Mouse (Mus musculus) heart, postnatal 10 days (tissue): Measurements from ENCODE around the gene Coro7. TPM values are rescaled to one million over a fixed set of nuclear protein-coding genes. Genes with fewer than 3 reads are reported as not detected.
"Not testable (repeated sequence)": the region's sequence is repeated elsewhere in the genome, so short reads cannot be mapped to it uniquely, and the experiment has no call there.

ENCODE experiments used
- DNase-seq, 2 experiments: peaks; one replicate each; pipeline ENCODE4 v3.0.0; 2021
- intact Hi-C: fragments of 180-260 bp; cut with DNase I; formaldehyde crosslinking; loops from one replicate; pipeline ENCODE4 v1.15.1; 2025
- total RNA-seq, 2 experiments: library from RNA; stranded (reverse); gene quantifications; 2 replicates each; pipeline ENCODE4 v1.2.3; 2021

Coro7 gene
- 10 to 100 TPM; 24.6 to 26.1 TPM for total RNA-seq

GRCm38 (mm10) chr16:4679121-4680018 is at the start of gene Coro7:
Gene Coro7, minus strand, starts transcription at chr16:4679777.
- DNase-seq = peak; percentile 93 to 94
- intact Hi-C loops = no loop called here

- peak in 1 of 2 experiments; percentile 23 for DNase-seq
- intact Hi-C loops = loop anchor here (5.0 kb wide), 1 partner anchor 54 kb away; no protein-coding TSS in a partner anchor
These were observed 48.4 kb upstream of the Coro7 start for GRCm38 (mm10) chr16:4727963-4728362.

GRCm38 (mm10) chr16:4727526-4727925 is 47.9 kb upstream of the Coro7 start:
- DNase-seq = no peak
- intact Hi-C loops = loop anchor here (5.0 kb wide), 1 partner anchor 55 kb away; no protein-coding TSS in a partner anchor

GRCm38 (mm10) chr16:4726528-4727128 is 47.1 kb upstream of the Coro7 start:
- DNase-seq = no peak
- intact Hi-C loops = loop anchor here (5.0 kb wide), 1 partner anchor 56 kb away; no protein-coding TSS in a partner anchor

- peak; percentile 97 for DNase-seq
- intact Hi-C loops = loop anchor here (5.0 kb wide), 1 partner anchor 56 kb away; no protein-coding TSS in a partner anchor
These were observed 46.4 kb upstream of the Coro7 start, which contains the start of gene Hmox2 for GRCm38 (mm10) chr16:4725780-4726527. Gene Hmox2, plus strand, starts transcription at chr16:4726361.

GRCm38 (mm10) chr16:4725266-4725665 is 45.7 kb upstream of the Coro7 start:
- intact Hi-C loops = loop anchor here (5.0 kb wide), 1 partner anchor 57 kb away; no protein-coding TSS in a partner anchor
- DNase-seq = peak in 1 of 2 experiments; percentile 24

- DNase-seq = no peak
- intact Hi-C loops = no loop called here
These were observed 43.3 kb upstream of the Coro7 start for GRCm38 (mm10) chr16:4722915-4723209.

- peak in 1 of 2 experiments; percentile 19 for DNase-seq
- intact Hi-C loops = no loop called here
These were observed 42.7 kb upstream of the Coro7 start for GRCm38 (mm10) chr16:4722128-4722914.

GRCm38 (mm10) chr16:4718753-4719518 is 39.4 kb upstream of the Coro7 start, which contains the start of gene Nmral1:
Gene Nmral1, minus strand, starts transcription at chr16:4719356.
- intact Hi-C loops = loop anchor here (5.0 kb wide), 2 partner anchors 33 to 143 kb away; no protein-coding TSS in a partner anchor
- DNase-seq = peak; percentile 61 to 74

GRCm38 (mm10) chr16:4717866-4718265 is 38.3 kb upstream of the Coro7 start:
- intact Hi-C loops = loop anchor here (5.0 kb wide), 2 partner anchors 34 to 144 kb away; no protein-coding TSS in a partner anchor
- no peak for DNase-seq

- intact Hi-C loops = no loop called here
These were observed 34.5 kb upstream of the Coro7 start for GRCm38 (mm10) chr16:4713861-4714710.

GRCm38 (mm10) chr16:4711173-4711572 is 31.6 kb upstream of the Coro7 start:
- intact Hi-C loops = no loop called here
- no peak for DNase-seq

More at GRCm38 (mm10) chr16:4713861-4714710, 34.5 kb upstream of the Coro7 start:
- peak in 1 of 2 experiments; percentile 18 for DNase-seq

- intact Hi-C loops = loop anchor here (5.0 kb wide), 1 partner anchor 87 kb away; the partner anchor contains the start of gene Cdip1
- DNase-seq = no peak
These were observed 26.0 kb upstream of the Coro7 start for GRCm38 (mm10) chr16:4705541-4705940.

GRCm38 (mm10) chr16:4702646-4703045 is 23.1 kb upstream of the Coro7 start:
- intact Hi-C loops = no loop called here

GRCm38 (mm10) chr16:4701211-4701610 is 21.6 kb upstream of the Coro7 start:
- intact Hi-C loops = no loop called here
- DNase-seq = no peak

More at GRCm38 (mm10) chr16:4702646-4703045, 23.1 kb upstream of the Coro7 start:
- no peak for DNase-seq

- DNase-seq = not testable (repeated sequence)
- intact Hi-C loops = loop anchor here (5.0 kb wide), 3 partner anchors 68 to 173 kb away; no protein-coding TSS in a partner anchor
These were observed 9.8 kb upstream of the Coro7 start for GRCm38 (mm10) chr16:4689371-4689770.

- no peak for DNase-seq
- intact Hi-C loops = no loop called here
These were observed 4.8 kb upstream of the Coro7 start for GRCm38 (mm10) chr16:4684457-4684791.
